Mouse (Mus musculus): Measurements from ENCODE around the gene Exoc5. TPM values are rescaled to one million over a fixed set of nuclear protein-coding genes. Genes with fewer than 3 reads are reported as not detected.

The Exoc5 gene
- total and polyA plus RNA-seq, 3 experiments = 20.1 to 65.1 (median 38.9) TPM

DNA sequence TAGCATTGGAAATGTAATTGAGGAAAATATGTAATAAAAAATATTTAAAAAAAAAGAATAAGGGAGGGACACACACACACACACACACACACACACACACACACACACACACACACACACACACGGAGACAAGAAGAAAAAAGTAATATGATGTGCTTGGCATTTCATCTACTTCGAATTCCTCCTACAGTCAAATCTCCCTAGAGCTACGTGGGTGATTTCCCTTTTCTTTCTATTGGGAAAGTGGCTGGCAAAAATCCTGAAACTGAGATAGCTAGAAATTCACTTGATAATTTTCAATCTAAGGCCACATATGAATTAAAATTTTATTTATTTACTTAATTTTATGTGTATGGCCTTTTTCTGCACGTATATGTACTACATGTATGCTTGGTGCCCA, 20.8 kb downstream of the Exoc5 start:
- Histone ChIP-seq H3K4me3 (replicated peaks in 1 of 3; ENCODE audit: low read depth in 2 of 3, low read length in 2 of 3, poor library complexity in 1 of 3) (no peak overlapping the region), H3K36me3 (replicated peaks in 1 of 2; ENCODE audit: control insufficient read depth in 1 of 2, insufficient read depth in 1 of 2, low read length in 1 of 2) (peaks cover 0 to 31% of the 10 kb centered on the region in 2 experiments), H3K27me3 (replicated peaks) (no peaks in the 10 kb centered on the region), H3K4me2 (ENCODE audit: insufficient read depth, low read depth, poor library complexity, severe bottlenecking) (no peak overlapping the region), H3K79me2 (replicated peaks; ENCODE audit: control insufficient read depth, extremely low read depth, insufficient read depth, poor library complexity, severe bottlenecking) (no peaks in the 10 kb centered on the region), H3K27ac (ENCODE audit: insufficient read depth, low read depth) (no peak overlapping the region), H3K4me1 (ENCODE audit: control insufficient read depth in 1 of 2, insufficient read depth in 2 of 2) (no peaks in the 10 kb centered on the region), H3K9ac (ENCODE audit: insufficient read depth, low read depth) (no peak overlapping the region), H3K9me3 (replicated peaks; ENCODE audit: low read length) (no peaks in the 10 kb centered on the region)
- no peak for DNase-seq (ENCODE audit: extremely low read depth)
- TF ChIP-seq CHD2 (IDR thresholded peaks at IDR 0.05; ENCODE audit: low read length) = no peak
- TF ChIP-seq IRF4 (IDR thresholded peaks at IDR 0.05; ENCODE audit: low read depth, low read length) = no peak
- no peak for TF ChIP-seq POLR2A (IDR thresholded peaks at IDR 0.05; ENCODE audit: low read depth, low read length)
- TF ChIP-seq TBP (conservative IDR thresholded peaks at IDR 0.05; ENCODE audit: low read depth, low read length) = no peak
- no peak for TF ChIP-seq E2F4 (IDR thresholded peaks at IDR 0.05; ENCODE audit: insufficient replicate concordance, low read depth, low read length)
- TF ChIP-seq TCF12 (IDR thresholded peaks at IDR 0.05; ENCODE audit: low read depth, low read length) = no peak
- TF ChIP-seq RAD21 (IDR thresholded peaks at IDR 0.05; ENCODE audit: low read depth, low read length) = no peak
- TF ChIP-seq ZC3H11A (IDR thresholded peaks at IDR 0.05; ENCODE audit: low read depth, low read length) = no peak
- no peak for TF ChIP-seq ZMIZ1 (IDR thresholded peaks at IDR 0.05; ENCODE audit: low read depth, low read length)
- TF ChIP-seq USF1 (IDR thresholded peaks at IDR 0.05; ENCODE audit: low read depth, low read length) = no peak
- no peak for TF ChIP-seq USF2 (conservative IDR thresholded peaks at IDR 0.05; ENCODE audit: low read depth, low read length)
- TF ChIP-seq ZNF384 (IDR thresholded peaks at IDR 0.05; ENCODE audit: low read depth, low read length) = no peak
- TF ChIP-seq ZKSCAN1 (IDR thresholded peaks at IDR 0.05; ENCODE audit: borderline replicate concordance, low read depth, low read length) = no peak
- TF ChIP-seq SIN3A (IDR thresholded peaks at IDR 0.05; ENCODE audit: low read length) = no peak
- no peak for TF ChIP-seq MXI1 (IDR thresholded peaks at IDR 0.05; ENCODE audit: low read depth, low read length)
- TF ChIP-seq UBTF (IDR thresholded peaks at IDR 0.05; ENCODE audit: low read depth, low read length) = no peak
- TF ChIP-seq HCFC1 (IDR thresholded peaks at IDR 0.05; ENCODE audit: low read depth, low read length) = no peak
- no peak for TF ChIP-seq MAZ (IDR thresholded peaks at IDR 0.05; ENCODE audit: low read depth, low read length)
- TF ChIP-seq RCOR1 (conservative IDR thresholded peaks at IDR 0.05; ENCODE audit: low read depth, low read length) = no peak
- no peak for TF ChIP-seq BHLHE40 (IDR thresholded peaks at IDR 0.05; ENCODE audit: low read depth, low read length)
- dilution Hi-C loops (cut with MboI; ENCODE audit: extremely low pct_ligation_motif_present, extremely low pct_unique_long_range_greater_than_20kb, low sequenced_read_pairs) = no loop called here
- in situ Hi-C loops (cut with MboI; ENCODE audit: low pct_ligation_motif_present, low pct_unique_long_range_greater_than_20kb, low sequenced_read_pairs) = no loop called here

DNA sequence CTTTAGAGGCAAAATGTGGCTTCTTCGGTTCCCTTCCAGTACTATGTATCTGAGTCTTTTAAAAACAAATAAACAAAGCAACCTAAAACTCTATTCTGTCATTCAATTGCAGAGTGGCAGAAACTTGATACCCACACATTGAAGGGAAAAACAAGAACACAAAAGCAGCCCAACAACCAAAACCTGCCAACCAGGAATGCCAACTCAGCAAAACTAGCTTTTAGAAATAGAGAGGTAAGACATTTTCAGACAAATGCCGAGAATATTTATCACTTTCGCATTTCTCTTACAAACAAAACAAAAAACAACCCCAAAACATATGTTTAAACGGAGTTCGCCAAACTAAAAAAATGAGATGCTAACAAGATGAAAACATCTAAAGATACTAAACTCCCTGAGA, 37.5 kb downstream of the Exoc5 start:
- DNase-seq (ENCODE audit: extremely low read depth) = no peak
- Histone ChIP-seq H3K4me3 (replicated peaks in 1 of 3; ENCODE audit: low read depth in 2 of 3, low read length in 2 of 3, poor library complexity in 1 of 3) (no peak overlapping the region), H3K9me3 (replicated peaks; ENCODE audit: low read length) (no peaks in the 10 kb centered on the region), H3K4me2 (ENCODE audit: insufficient read depth, low read depth, poor library complexity, severe bottlenecking) (no peak overlapping the region), H3K36me3 (replicated peaks in 1 of 2; ENCODE audit: control insufficient read depth in 1 of 2, insufficient read depth in 1 of 2, low read length in 1 of 2) (peaks cover 8 to 28% of the 10 kb centered on the region in 2 experiments), H3K4me1 (ENCODE audit: control insufficient read depth in 1 of 2, insufficient read depth in 2 of 2) (no peaks in the 10 kb centered on the region), H3K27ac (ENCODE audit: insufficient read depth, low read depth) (no peak overlapping the region), H3K9ac (ENCODE audit: insufficient read depth, low read depth) (no peak overlapping the region), H3K79me2 (replicated peaks; ENCODE audit: control insufficient read depth, extremely low read depth, insufficient read depth, poor library complexity, severe bottlenecking) (no peaks in the 10 kb centered on the region), H3K27me3 (replicated peaks) (no peaks in the 10 kb centered on the region)
- dilution Hi-C loops (cut with MboI; ENCODE audit: extremely low pct_ligation_motif_present, extremely low pct_unique_long_range_greater_than_20kb, low sequenced_read_pairs) (no loop called here), in situ Hi-C loops (cut with MboI; ENCODE audit: low pct_ligation_motif_present, low pct_unique_long_range_greater_than_20kb, low sequenced_read_pairs) (no loop called here)
- TF ChIP-seq ETS1 (conservative IDR thresholded peaks at IDR 0.05; ENCODE audit: low read depth, low read length) (no peak), MAFK (IDR thresholded peaks at IDR 0.05; ENCODE audit: insufficient replicate concordance, low read length) (peak; percentile 79; the same call in 1 of the 2 replicates)
